Mouse (Mus musculus) right cerebral cortex, postnatal 14 days (tissue): Measurements from ENCODE around the gene Aff1.

Experiments used
- DNase-seq: peaks from one replicate; pipeline ENCODE4 v3.0.0; 2022

Aff1 gene

GRCm38 (mm10) chr5:103694094-103694493 lies 1.9 kb downstream of the Aff1 start:
- no peak for DNase-seq

GRCm38 (mm10) chr5:103697875-103698491 lies 5.8 kb downstream of the Aff1 start:
- DNase-seq: no peak

- DNase-seq: no peak
Measured at GRCm38 (mm10) chr5:103698577-103698976, 6.4 kb downstream of the Aff1 start.

DNA sequence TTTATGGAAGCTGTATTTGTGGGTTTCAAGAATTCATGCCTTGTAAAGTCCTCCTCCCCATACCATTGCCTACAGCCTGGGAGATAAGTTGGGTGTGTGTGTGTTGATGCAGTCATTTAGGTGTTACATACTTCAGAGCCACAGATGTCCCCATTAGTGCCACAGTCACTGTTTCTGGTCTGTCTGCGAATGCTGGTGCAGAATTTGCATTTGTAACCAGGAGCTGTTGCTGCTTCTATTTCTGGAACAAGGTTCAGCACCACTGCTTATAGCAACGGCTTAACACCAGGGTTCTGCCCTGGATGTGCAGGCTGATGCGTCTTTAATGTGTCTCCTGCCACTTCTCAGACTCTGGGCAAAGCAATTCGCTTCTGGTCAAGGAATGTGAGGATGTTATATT lies 7.4 kb downstream of the Aff1 start:
- DNase-seq: no peak

- DNase-seq: no peak
Measured at GRCm38 (mm10) chr5:103700661-103701060, 8.5 kb downstream of the Aff1 start.

GRCm38 (mm10) chr5:103701466-103701865 lies 9.3 kb downstream of the Aff1 start:
- DNase-seq: no peak

DNA sequence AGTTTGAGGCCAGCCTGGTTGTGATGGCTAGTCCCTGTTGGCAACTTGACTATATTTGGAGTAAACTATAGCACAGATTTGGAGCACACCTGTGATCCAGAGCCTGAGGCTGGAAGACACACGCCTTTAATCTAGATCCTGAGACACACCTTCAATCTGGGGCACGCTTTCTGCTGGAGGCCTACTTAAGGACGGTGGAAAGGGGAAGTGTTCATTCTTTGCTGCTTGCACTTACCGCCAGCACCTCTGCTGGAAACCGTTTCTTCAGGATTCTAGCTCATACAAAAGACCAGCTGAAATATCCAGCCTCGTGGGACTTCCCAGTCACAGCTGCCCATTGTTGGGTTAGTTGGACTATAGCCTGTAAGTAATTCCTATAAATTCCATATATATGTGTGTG lies 10.4 kb downstream of the Aff1 start:
- no peak for DNase-seq

DNA sequence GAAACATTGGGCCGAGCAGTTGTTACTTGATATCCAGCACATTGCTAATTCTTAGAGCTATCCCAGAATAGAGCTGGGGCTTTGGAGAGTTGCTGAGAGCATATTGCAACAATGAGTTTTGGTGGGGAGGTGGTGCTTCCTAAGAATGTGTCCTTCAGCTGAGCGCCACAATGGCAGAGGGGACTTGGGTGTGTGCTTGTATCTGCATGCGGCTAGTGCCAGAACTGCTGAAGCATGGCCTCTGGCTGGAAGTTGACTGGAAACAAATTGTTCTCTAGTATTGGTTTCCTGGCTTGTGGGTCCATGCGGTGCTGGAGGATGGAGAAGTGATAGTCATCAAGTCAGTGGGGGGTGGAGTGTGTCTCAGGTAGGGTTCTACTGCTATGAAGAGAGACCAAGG lies 13.2 kb downstream of the Aff1 start:
- no peak for DNase-seq

DNA sequence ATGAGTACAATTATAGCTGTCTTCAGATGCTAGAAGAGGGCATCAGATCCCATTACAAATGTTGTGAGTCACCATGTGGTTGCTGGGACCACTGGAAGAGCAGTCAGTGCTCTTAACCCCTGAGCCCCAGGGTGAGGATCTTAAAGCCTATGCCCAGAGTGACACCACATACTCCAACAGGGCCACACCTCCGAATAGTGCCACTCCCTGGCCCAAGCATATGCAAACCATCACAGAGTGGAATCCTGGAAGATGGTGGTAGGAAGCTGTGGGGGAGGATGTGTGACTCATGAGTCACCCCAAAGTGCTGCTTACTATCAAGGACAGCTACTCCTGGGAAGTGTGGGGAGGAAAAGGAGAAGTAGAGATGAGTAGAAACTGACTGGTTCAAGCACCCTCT lies 13.7 kb downstream of the Aff1 start:
- DNase-seq: no peak

DNA sequence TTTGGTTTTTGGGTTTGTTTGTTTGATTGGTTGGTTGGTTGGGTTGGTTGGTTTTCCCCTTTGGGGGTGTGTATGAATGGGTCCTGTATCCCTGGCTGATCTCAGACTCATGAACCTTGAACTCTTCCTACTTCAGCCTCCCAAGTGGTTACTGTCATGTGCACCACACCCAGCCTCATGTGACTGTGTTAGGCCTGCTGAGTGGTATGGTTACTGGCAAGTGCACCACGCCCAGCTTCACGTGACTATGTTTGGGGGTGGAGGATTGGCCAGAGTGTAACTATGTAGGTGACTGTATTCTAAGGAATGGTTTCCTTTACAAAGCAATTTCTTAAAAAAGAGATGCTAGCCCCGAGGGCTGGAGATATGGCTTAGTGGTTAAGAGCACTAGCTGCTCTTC lies 16.9 kb downstream of the Aff1 start:
- DNase-seq: no peak

- no peak for DNase-seq
Measured at GRCm38 (mm10) chr5:103711886-103712285, 19.7 kb downstream of the Aff1 start.

GRCm38 (mm10) chr5:103713422-103713821 lies 21.2 kb downstream of the Aff1 start:
- no peak for DNase-seq

DNA sequence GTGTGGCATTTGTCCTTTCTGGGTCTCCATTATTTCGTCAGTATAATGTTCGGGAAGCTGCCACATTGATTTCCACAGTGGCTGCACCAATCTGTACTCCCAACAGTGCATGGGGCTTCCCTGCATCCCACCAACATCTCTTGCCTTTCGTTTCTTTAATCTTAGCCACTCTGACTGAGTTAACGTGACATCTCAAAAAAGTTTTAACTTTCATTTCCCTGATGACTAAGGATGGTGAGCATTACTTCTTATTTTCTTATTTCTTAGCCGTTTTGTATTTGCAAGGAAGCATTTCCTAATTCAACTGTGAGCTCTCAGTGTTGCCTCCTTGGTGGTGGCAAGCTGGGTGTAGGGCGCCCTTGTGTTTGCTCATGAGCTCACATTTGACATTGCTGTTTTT lies 22.8 kb downstream of the Aff1 start:
- DNase-seq: no peak

DNA sequence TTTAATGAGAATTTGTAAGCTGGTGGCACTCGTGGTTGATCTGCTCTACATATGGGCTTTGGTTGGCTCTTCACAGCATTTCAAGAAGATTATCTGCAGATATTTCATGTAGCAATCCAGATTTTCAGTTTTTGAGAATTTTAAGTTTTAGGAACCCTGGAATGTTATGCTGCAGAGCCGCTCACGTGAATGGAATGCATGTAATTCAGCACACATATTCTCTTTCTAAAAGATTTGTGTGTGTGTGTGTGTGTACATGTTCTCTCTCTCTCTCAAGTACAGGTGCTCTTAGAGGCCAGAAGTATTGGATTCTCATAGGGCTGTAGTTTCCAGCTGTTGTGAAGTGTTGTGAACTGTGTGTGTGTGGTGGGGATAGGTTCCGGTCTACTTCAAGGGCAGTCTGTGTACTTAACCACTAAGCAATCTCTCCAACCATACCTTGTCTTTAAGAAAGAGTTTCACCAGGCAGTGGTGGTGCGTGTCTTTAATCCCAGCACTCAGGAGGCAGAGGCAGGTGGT lies 24.7 kb downstream of the Aff1 start:
- no peak for DNase-seq

- no peak for DNase-seq
Measured at GRCm38 (mm10) chr5:103719131-103719530, 27.0 kb downstream of the Aff1 start.

DNA sequence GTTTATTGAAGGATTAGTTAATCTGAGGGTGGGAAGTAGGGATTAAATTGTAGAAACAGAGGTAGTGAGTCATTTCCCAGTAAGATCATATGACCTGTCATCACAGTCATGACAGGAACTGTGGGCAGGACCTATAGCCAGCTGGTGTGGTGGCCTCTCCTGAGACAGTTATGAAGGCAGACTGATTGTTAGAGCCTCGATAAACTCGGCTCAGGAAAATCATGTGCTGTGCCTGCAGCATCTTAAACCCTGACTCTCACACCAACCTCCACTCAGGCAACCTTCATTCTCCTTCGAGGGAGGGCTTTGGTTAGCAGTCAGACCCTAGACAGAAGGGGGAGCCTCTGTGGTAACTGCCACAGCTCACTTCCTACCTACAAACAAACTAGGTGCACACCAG lies 27.7 kb downstream of the Aff1 start:
- no peak for DNase-seq

- DNase-seq: no peak
Measured at GRCm38 (mm10) chr5:103720967-103721366, 28.8 kb downstream of the Aff1 start.

DNA sequence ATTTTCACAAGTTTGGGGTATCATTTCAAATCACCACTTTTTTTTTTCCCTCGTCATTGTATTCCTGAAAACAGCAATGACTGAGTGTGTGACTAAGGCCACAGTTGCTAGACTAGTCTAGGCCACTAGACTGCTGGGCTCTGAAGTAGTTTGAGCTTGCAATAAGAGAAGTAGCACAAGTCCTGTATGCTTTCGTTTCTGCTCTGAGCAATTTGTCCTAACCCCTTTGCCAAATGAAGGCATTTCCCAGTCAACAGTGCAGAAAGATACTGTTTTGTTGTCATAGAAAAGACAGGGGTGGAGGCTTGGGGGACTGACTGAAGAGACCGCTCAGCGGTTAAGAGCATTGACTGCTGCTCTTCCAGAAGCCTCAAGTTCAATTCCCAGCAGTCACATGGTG lies 29.3 kb downstream of the Aff1 start:
- no peak for DNase-seq

DNA sequence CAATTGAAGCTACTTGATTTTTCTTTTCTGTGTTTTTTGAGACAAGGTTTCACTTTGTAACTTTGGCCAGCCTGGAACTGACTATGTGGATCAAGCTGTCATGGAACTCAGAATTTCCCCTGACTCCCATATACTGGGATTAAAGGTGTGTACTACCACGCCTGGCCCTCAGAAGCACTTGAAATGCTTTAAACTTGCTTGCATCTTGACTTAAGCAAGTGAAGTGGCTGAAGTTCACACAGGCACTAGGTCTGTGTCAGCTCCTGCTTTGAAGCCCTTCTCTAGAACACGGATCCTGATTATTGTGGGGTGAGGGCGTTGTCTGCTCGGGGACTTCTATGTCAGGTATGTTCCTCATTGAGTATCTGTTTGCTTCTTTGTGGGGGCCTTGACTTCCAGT lies 30.5 kb downstream of the Aff1 start:
- DNase-seq: no peak

DNA sequence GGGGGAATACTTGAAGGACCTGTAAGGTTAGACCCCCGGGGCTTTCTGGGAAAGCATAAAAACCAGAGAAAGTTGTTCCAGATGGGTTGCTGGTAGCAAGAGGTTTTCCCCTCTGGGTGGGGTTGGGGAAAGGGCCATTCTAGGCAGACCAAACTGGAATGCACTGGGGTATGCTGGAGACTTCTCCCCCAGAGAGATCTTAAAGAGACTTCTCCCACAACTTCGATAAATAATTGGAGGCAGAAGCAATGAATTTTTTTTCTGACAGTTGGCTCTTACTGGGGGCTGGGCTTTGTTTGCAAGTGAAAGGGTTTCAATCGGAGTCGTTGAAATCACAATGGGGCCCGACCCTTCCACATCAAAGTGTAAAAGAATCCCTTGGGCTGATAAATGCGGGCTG lies 32.2 kb downstream of the Aff1 start:
- DNase-seq: no peak

GRCm38 (mm10) chr5:103724823-103725222 lies 32.6 kb downstream of the Aff1 start:
- no peak for DNase-seq

DNA sequence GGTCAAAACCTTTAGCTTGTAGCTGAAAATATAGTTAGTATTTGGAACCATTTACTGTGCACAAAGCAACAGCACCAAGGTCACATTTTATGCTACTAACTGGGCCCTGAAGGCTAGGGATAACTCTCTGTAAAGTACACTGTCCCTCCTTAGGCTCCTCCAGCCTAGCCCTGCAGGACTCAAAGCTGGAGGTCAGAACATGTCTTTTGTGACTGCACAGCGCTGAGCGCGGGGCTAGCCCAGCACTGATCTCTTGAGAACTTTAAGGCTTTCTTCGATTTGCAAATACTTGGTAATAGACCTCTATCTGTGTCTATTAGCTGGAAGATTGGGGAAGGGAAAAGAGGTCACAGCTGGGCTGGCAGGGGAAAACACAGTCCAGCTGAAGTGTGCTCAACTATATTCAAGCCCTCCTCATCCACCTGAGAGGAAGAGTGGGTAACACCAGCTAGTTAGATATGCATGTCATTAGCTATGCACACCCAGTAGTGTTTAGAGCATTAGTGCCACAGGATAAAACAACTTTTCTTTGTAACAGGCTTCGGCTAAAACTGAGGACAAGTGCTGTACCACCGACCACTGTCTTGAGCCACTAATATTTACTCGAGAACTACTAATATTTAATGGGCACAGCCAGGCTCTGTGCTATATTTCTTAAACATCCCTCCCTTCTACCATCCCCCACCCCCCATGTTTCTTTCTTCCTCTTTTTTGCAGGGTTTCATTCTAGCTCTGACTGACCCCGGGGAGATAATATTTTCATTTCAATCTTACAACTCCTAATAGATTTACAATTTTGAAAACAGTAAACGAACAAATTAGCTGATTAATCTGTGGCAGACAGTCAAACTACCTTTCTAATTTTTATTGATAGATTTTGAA lies 33.3 kb downstream of the Aff1 start:
- no peak for DNase-seq

- DNase-seq: no peak
Measured at GRCm38 (mm10) chr5:103726281-103726938, 34.2 kb downstream of the Aff1 start.
